Mouse (Mus musculus) kidney, adult 9 months (tissue): ENCODE results near the gene Me1.
A peak's percentile ranks its signal among the peaks of the same experiment; 100 is the strongest.
"Not testable (repeated sequence)": the region's sequence is repeated elsewhere in the genome, so short reads cannot be mapped to it uniquely, and the experiment has no call there.

Experiments
- DNase-seq: peaks from one replicate; pipeline ENCODE4 v3.0.0; 2022

Gene Me1

DNA sequence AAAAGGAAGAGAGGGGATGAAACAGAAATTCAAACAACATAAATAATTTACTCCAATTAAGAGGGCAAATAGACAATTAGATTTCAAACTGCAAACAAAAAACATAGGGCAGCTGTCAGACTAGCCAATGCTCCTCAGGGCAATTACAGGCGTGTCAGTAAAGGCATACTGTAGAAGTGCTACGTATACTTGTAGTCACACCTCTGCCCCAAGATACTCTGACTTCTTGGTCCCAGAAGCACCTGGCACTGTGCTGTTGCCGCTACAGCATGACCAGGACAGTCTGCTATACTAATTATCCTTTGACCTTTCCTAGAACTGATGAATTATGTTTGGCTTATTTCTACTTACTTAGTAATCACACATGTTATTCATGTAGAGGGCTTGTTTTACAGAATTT lies 44.5 kb downstream of the Me1 start:
- DNase-seq, result no peak

DNA sequence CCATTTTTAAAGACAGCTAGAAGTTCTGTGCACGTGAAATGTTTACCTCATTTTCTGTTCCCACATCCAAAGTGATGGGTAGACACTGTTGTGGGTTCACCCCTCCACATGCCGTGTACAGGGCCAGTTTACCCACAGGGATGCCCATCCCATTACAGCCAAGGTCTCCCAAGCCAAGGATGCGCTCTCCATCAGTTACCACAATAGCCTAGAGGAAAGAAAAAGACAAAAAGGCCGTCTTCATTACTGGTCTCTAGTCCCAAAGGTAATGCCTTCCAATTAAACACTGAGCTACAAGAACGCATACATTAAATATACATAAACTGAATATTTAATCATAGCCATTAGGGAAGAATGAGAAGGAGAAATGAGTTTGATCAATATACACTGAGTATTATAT lies 44.9 kb downstream of the Me1 start:
- DNase-seq, result no peak

DNA sequence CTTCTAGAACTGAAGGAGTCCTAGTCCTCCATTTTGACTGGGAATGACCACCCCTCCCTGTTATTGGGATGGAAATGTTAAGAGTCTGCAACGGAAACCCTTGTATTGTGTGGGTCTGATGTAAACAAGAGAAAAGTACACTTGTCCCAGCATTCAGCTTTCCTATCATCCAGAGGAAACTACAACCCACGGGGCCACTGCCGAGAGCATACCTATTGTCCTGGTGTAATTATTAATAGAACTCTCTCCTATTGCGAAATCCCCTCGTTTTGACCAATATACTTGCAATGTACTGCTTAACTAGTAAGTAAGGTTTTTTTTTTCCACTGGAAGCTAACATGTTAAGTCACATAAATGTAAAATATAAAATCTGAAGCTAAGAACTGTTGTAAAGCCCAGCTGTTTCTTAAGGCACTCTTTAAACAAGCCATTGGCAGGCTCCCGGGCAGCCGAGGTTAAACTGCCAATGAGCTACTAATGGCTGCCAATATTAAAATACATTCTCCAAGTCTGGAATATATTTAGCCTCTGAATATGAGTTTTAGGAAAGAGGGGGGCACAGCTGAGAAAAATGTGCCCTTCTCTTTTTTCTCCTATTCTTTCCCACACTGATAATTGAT lies 47.7 kb downstream of the Me1 start:
- DNase-seq, result peak; percentile 67

- DNase-seq, result no peak
These were observed 48.9 kb downstream of the Me1 start for GRCm38 (mm10) chr9:86646807-86647206.

DNA sequence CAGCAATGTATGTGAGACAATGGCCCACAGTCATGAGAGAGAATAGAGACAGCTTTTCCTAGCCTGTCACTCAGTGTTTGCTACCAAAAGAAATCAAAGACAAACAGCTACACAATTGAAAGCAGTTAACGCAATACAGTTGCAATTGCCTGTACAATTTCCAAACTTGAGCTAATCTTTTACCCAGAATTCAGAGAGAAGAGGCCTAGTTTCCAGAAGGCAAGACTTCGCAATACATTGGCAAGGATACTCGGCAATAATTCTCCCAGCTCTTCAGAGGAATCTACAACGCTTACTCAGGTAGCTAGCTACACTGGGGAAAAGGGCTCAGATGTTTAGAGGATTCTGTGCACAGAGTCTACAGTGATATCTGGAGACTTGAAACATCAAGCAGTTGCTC lies 52.3 kb downstream of the Me1 start:
- DNase-seq, result peak; percentile 23

- DNase-seq, result peak; percentile 69
These were observed 57.0 kb downstream of the Me1 start for GRCm38 (mm10) chr9:86638771-86639170.

- DNase-seq, result no peak
These were observed 64.6 kb downstream of the Me1 start for GRCm38 (mm10) chr9:86631153-86631552.

DNA sequence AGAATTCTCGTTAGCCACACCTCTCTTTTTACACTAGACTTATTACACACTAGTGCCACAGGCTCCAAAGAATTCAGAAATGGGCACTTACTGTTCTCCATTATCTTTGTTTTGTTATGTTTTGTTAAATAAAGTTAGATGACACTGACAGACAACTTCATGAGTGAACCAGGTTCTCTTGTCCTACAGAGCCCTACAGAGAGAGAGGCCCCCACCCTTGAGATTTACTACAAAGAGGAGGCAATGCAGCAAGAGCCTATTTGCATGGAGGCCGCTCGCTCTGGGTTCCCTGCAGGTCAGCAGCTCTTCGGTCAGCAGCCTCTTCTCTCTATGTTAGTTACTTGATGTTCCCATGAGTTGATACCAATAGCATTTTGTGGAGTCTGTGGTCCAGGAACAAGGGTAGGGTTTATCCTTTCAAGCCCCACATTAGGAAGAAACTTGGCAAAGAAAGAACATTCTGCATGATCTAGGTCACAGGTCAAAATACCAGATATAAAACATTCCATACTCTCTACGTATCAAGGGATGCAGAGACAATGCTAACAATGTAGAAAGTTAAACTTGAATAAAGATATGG lies 65.3 kb downstream of the Me1 start:
- no peak for DNase-seq

DNA sequence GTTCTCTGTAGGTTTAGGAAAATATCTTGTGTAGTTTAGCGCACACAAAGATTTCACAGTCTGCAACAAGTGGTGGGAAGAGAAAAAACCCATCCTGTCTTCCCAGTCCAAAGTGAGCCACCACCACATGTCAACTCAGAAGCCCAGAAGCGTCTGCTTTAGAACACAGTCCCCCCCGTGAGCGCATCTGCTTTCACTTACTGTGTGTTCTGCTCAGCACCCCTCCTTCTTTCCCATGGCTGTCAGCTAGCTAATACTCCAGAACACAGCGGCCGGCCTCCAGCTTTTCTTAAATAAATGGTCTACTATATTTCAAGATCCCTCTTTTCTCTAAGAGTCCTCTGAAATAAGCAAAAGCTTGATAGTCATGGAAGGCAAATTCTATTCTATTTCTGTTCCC lies 66.4 kb downstream of the Me1 start:
- no peak for DNase-seq

- DNase-seq, result no peak
These were observed 67.8 kb downstream of the Me1 start for GRCm38 (mm10) chr9:86627745-86628496.

DNA sequence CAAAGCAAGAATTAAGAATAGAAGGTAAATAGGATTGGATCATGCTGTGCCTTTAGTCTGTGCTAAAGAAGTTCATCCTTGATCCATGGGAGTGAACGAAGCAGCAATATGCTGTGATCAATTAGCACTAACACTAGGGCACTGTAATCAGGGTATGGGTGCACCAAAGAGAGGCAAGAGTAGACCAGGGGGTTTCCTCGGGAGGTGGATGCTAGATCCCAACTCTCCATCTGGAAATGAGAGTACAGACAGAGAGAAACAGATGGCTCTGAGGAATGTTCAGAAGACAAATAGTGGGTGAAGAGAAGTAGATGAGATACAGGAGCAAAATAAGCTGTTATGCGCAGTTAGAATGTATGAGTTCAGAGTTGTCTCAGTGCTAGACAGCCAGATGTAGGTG lies 68.8 kb downstream of the Me1 start:
- no peak for DNase-seq

DNA sequence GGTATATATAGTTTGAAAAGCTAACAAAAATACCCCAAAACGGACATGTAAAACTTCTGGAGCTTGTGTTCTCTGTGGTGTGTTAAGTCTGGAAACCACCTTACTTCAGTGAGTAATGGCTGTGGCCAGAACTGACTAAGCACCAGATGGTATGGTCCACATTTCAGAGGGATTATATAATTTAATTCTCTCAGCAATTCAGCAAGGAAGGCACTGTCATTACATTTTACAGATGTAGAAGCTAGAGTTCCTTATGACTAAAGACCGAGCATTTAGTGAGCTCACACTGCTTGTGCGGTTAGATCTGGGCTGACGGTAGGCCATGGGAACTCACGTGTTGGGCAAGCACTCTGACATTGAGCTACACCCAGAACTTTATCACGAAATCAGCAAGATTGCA lies 71.0 kb downstream of the Me1 start:
- no peak for DNase-seq

- no peak for DNase-seq
These were observed 71.7 kb downstream of the Me1 start for GRCm38 (mm10) chr9:86624039-86624438.

DNA sequence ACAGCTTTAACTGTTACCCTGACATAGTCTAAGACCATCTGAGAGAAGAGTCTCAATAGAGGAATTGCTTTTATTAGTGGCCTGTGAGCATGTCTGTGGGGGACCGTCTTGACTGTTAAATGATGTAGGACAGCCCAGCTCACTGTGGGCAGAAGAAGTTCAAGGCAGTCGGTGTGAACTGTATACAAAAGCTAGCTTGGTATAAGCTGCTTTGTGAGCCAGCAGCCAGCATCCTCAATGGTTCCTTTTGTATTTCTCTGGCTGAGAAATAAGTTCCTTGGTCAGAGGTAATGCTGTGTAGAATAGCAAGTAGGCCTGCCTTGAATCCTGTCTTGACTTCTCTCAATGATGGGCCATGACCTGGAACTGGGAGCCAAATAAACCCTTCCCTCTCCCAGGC lies 73.7 kb downstream of the Me1 start:
- no peak for DNase-seq

GRCm38 (mm10) chr9:86619341-86620139 lies 76.2 kb downstream of the Me1 start:
- DNase-seq, result no peak

DNA sequence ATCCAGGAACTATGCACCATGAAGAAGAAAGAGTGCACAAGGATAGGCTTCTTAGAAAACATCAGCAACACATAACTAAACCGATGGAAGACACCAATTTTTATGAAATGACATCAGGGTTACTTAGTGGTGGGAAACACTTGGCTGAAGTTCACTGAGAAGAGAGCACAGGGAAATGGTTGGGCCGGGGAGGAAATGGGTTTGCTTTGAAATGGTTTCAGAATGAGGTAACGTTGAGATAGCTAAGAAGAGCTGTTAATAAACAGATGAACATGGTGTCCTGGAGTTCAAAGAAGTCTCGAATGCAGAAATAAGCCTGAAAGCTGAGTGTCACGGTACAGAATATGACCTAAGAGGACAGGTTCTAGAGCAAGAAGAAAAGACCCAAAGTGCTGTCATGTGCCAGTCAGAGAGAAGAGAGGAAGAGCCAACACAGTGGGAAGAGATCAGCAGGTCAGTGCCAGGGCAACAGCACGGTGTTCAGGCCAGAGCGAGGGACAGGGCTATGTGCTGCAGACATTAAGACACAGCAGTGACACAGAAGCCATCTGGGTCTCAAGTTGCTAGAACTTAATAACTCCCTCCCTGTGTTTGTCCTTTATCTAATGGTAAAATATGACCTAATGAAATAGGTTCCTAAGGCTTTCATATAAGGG lies 77.8 kb downstream of the Me1 start:
- DNase-seq, result no peak

GRCm38 (mm10) chr9:86615765-86616164 lies 80.0 kb downstream of the Me1 start:
- no peak for DNase-seq

DNA sequence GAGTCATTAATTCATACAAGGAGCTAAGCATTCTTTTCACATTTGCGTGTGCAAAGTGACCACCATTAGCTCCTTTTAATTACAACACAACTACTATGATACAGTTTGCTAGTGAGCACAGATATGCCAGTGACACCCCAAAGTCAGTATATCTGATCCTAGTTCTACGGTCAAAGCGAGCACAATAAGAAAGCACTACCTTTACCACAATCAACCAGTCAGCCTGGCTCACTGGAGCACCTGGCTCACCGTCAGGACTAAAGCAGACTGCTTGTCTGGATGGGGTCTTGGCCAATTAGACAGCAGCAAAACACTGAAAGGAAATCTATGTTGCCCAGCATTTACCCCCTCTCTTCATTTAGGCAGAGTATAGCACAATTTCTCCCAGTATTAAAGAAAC lies 83.7 kb downstream of the Me1 start:
- DNase-seq, result no peak

- DNase-seq, result no peak
These were observed 90.0 kb downstream of the Me1 start for GRCm38 (mm10) chr9:86605776-86606175.

- DNase-seq, result no peak
These were observed 95.9 kb downstream of the Me1 start for GRCm38 (mm10) chr9:86599723-86600303.

DNA sequence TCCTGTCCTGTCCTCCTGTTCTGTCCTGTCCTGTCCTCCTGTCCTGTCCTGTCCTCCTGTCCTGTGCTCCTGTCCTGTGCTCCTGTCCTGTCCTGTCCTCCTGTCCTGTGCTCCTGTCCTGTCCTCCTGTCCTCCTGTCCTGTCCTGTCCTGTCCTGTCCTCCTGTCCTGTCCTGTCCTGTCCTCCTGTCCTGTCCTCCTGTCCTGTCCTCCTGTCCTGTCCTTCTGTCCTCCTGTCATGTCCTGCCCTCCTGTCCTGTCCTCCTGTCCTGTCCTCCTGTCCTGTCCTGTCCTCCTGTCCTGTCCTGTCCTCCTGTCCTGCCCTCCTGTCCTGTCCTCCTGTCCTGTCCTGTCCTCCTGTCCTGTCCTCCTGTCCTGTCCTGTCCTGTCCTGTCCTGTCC lies 98.8 kb downstream of the Me1 start:
- DNase-seq, result not testable (repeated sequence)

DNA sequence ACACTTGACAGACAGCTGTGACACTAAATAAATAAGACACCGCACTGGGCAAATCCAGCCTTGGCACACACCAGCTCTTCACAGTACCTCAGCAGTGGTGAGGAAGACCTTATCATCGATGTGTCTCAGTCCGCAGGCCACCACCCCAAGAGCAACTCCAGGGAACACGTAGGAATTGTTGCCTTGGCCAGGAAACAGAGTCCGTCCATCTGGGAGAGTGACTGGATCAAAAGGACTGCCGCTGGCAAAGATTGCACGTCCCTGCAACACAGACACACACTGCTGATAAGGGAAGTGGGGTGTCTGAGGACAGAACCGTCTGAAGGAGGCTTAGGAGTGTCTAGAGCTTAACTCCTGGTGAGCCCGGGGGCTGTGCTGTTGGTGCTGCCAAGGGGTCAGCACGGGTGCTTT lies 101.4 kb downstream of the Me1 start:
- not testable (repeated sequence) for DNase-seq
